Mouse (Mus musculus): ENCODE data around the gene Ergic1. TPM values are rescaled to one million over a fixed set of nuclear protein-coding genes. Genes with fewer than 3 reads are reported as not detected.
A peak's percentile ranks its signal among the peaks of the same experiment; 100 is the strongest.

Gene Ergic1
- polyA plus RNA-seq, 1 experiment from 2014 or later = 130 TPM

- no peak overlapping the region for H3K4me3 ChIP-seq
- peaks cover 13% of the 10 kb centered on the region for H3K36me3 ChIP-seq
- no peaks in the 10 kb centered on the region for H3K9me3 ChIP-seq
- H3K4me2 ChIP-seq = no peak overlapping the region
- peaks cover 57% of the 10 kb centered on the region for H3K4me1 ChIP-seq
- no peak overlapping the region for H3K9ac ChIP-seq
- H3K27me3 ChIP-seq = no peaks in the 10 kb centered on the region
- H3K27ac ChIP-seq = no peak overlapping the region
- WGBS = 78% methylated on average over 7 of the region's 7 CpGs
- ATAC-seq (ENCODE audit: insufficient number of reproducible peaks, low FRiP score, low TSS enrichment, low read depth) = no peak
Observed at GRCm38 (mm10) chr17:26578162-26578561, 16.9 kb downstream of the Ergic1 start.

GRCm38 (mm10) chr17:26578771-26579170 is 17.5 kb downstream of the Ergic1 start:
- WGBS = 86% methylated on average over 11 of the region's 11 CpGs
- ATAC-seq (ENCODE audit: insufficient number of reproducible peaks, low FRiP score, low TSS enrichment, low read depth) = no peak
- H3K4me2 ChIP-seq = no peak overlapping the region
- H3K36me3 ChIP-seq = peaks cover 14% of the 10 kb centered on the region
- H3K4me1 ChIP-seq = peaks cover 59% of the 10 kb centered on the region
- no peak overlapping the region for H3K9ac ChIP-seq
- H3K27me3 ChIP-seq = no peaks in the 10 kb centered on the region
- H3K27ac ChIP-seq = no peak overlapping the region
- H3K9me3 ChIP-seq = no peaks in the 10 kb centered on the region
- H3K4me3 ChIP-seq = no peak overlapping the region

- Histone ChIP-seq H3K4me1 (peaks cover 60% of the 10 kb centered on the region), H3K4me3 (no peak overlapping the region), H3K27ac (no peak overlapping the region), H3K9ac (no peak overlapping the region), H3K27me3 (no peaks in the 10 kb centered on the region), H3K36me3 (peaks cover 14% of the 10 kb centered on the region), H3K9me3 (no peaks in the 10 kb centered on the region), H3K4me2 (no peak overlapping the region)
- WGBS = 77% methylated on average over 6 of the region's 6 CpGs
- no peak for ATAC-seq (ENCODE audit: insufficient number of reproducible peaks, low FRiP score, low TSS enrichment, low read depth)
Observed at GRCm38 (mm10) chr17:26579396-26579795, 18.1 kb downstream of the Ergic1 start.

GRCm38 (mm10) chr17:26580873-26581401 is 19.6 kb downstream of the Ergic1 start:
- Histone ChIP-seq H3K9ac (no peak overlapping the region), H3K27ac (no peak overlapping the region), H3K36me3 (peaks cover 16% of the 10 kb centered on the region), H3K4me3 (no peak overlapping the region), H3K4me2 (no peak overlapping the region), H3K9me3 (no peaks in the 10 kb centered on the region), H3K4me1 (peaks cover 61% of the 10 kb centered on the region), H3K27me3 (no peaks in the 10 kb centered on the region)
- ATAC-seq (ENCODE audit: insufficient number of reproducible peaks, low FRiP score, low TSS enrichment, low read depth) = no peak
- WGBS = 96% methylated on average over 3 of the region's 3 CpGs

GRCm38 (mm10) chr17:26582297-26582696 is 21.0 kb downstream of the Ergic1 start:
- Histone ChIP-seq H3K36me3 (peaks cover 17% of the 10 kb centered on the region), H3K4me1 (peaks cover 48% of the 10 kb centered on the region), H3K9ac (no peak overlapping the region), H3K27ac (peak overlapping the region; percentile 48), H3K9me3 (no peaks in the 10 kb centered on the region), H3K27me3 (no peaks in the 10 kb centered on the region), H3K4me2 (no peak overlapping the region), H3K4me3 (no peak overlapping the region)
- 81% methylated on average over 5 of the region's 5 CpGs for WGBS
- ATAC-seq (ENCODE audit: insufficient number of reproducible peaks, low FRiP score, low TSS enrichment, low read depth) = no peak

GRCm38 (mm10) chr17:26583056-26583455 is 21.8 kb downstream of the Ergic1 start:
- Histone ChIP-seq H3K27me3 (no peaks in the 10 kb centered on the region), H3K4me1 (peaks cover 41% of the 10 kb centered on the region), H3K9ac (no peak overlapping the region), H3K9me3 (no peaks in the 10 kb centered on the region), H3K4me3 (no peak overlapping the region), H3K27ac (peak overlapping the region; percentile 7; the same call in 1 of the 2 replicates), H3K36me3 (peaks cover 16% of the 10 kb centered on the region), H3K4me2 (no peak overlapping the region)
- ATAC-seq (ENCODE audit: insufficient number of reproducible peaks, low FRiP score, low TSS enrichment, low read depth) = no peak
- 93% methylated on average over 9 of the region's 9 CpGs for WGBS

GRCm38 (mm10) chr17:26583606-26584005 is 22.3 kb downstream of the Ergic1 start:
- Histone ChIP-seq H3K4me1 (peaks cover 36% of the 10 kb centered on the region), H3K4me3 (no peak overlapping the region), H3K9ac (no peak overlapping the region), H3K27ac (peak overlapping the region; percentile 73), H3K27me3 (no peaks in the 10 kb centered on the region), H3K4me2 (no peak overlapping the region), H3K9me3 (no peaks in the 10 kb centered on the region), H3K36me3 (peaks cover 16% of the 10 kb centered on the region; the same call in 1 of the 2 replicates)
- 84% methylated on average over 6 of the region's 6 CpGs for WGBS
- ATAC-seq (ENCODE audit: insufficient number of reproducible peaks, low FRiP score, low TSS enrichment, low read depth) = no peak

GRCm38 (mm10) chr17:26584063-26584462 is 22.8 kb downstream of the Ergic1 start:
- Histone ChIP-seq H3K27ac (peak overlapping the region; percentile 73), H3K4me1 (peaks cover 32% of the 10 kb centered on the region), H3K9me3 (no peaks in the 10 kb centered on the region), H3K4me3 (no peak overlapping the region), H3K9ac (no peak overlapping the region), H3K4me2 (no peak overlapping the region), H3K27me3 (no peaks in the 10 kb centered on the region), H3K36me3 (peaks cover 20% of the 10 kb centered on the region; the same call in 1 of the 2 replicates)
- 70% methylated on average over 4 of the region's 4 CpGs for WGBS
- no peak for ATAC-seq (ENCODE audit: insufficient number of reproducible peaks, low FRiP score, low TSS enrichment, low read depth)

- no peaks in the 10 kb centered on the region for H3K9me3 ChIP-seq
- ATAC-seq (ENCODE audit: insufficient number of reproducible peaks, low FRiP score, low TSS enrichment, low read depth) = peak; percentile 83
- H3K4me2 ChIP-seq = no peak overlapping the region
- no peak overlapping the region for H3K4me3 ChIP-seq
- peaks cover 22% of the 10 kb centered on the region; the same call in 1 of the 2 replicates for H3K36me3 ChIP-seq
- peak overlapping the region; percentile 73 for H3K27ac ChIP-seq
- H3K4me1 ChIP-seq = peaks cover 29% of the 10 kb centered on the region
- WGBS = 38% methylated on average over 15 of the region's 15 CpGs
- H3K27me3 ChIP-seq = no peaks in the 10 kb centered on the region
- H3K9ac ChIP-seq = no peak overlapping the region
Observed at GRCm38 (mm10) chr17:26584558-26585136, 23.4 kb downstream of the Ergic1 start.

- 86% methylated on average over 12 of the region's 12 CpGs for WGBS
- ATAC-seq (ENCODE audit: insufficient number of reproducible peaks, low FRiP score, low TSS enrichment, low read depth) = no peak
- no peaks in the 10 kb centered on the region for H3K27me3 ChIP-seq
- H3K9me3 ChIP-seq = no peaks in the 10 kb centered on the region
- no peak overlapping the region for H3K4me3 ChIP-seq
- H3K4me2 ChIP-seq = no peak overlapping the region
- H3K36me3 ChIP-seq = peaks cover 18% of the 10 kb centered on the region; the same call in 1 of the 2 replicates
- peaks cover 28% of the 10 kb centered on the region for H3K4me1 ChIP-seq
- H3K27ac ChIP-seq = no peak overlapping the region
- no peak overlapping the region for H3K9ac ChIP-seq
Observed at GRCm38 (mm10) chr17:26587961-26588487, 26.7 kb downstream of the Ergic1 start.

GRCm38 (mm10) chr17:26592510-26592909 is 31.2 kb downstream of the Ergic1 start:
- no peak for ATAC-seq (ENCODE audit: insufficient number of reproducible peaks, low FRiP score, low TSS enrichment, low read depth)
- peaks cover 11% of the 10 kb centered on the region; the same call in 1 of the 2 replicates for H3K36me3 ChIP-seq

GRCm38 (mm10) chr17:26593199-26593598 is 31.9 kb downstream of the Ergic1 start:
- Histone ChIP-seq H3K4me2 (no peak overlapping the region), H3K9me3 (no peaks in the 10 kb centered on the region), H3K27me3 (no peaks in the 10 kb centered on the region), H3K4me3 (no peak overlapping the region), H3K27ac (no peak overlapping the region), H3K4me1 (peaks cover 39% of the 10 kb centered on the region), H3K9ac (no peak overlapping the region), H3K36me3 (0 out of 2 replicates have a peak, but pooled peaks cover 10% of the 10 kb centered on the region)
- no peak for ATAC-seq (ENCODE audit: insufficient number of reproducible peaks, low FRiP score, low TSS enrichment, low read depth)
- 91% methylated on average over 5 of the region's 5 CpGs for WGBS

More at GRCm38 (mm10) chr17:26592510-26592909, 31.2 kb downstream of the Ergic1 start:
- 86% methylated on average over 4 of the region's 4 CpGs for WGBS
- no peaks in the 10 kb centered on the region for H3K27me3 ChIP-seq
- H3K27ac ChIP-seq = peak overlapping the region; percentile 14
- H3K9me3 ChIP-seq = no peaks in the 10 kb centered on the region
- H3K4me1 ChIP-seq = peaks cover 37% of the 10 kb centered on the region
- no peak overlapping the region for H3K9ac ChIP-seq
- no peak overlapping the region for H3K4me2 ChIP-seq
- H3K4me3 ChIP-seq = no peak overlapping the region
